Mouse (Mus musculus) gonadal fat pad, adult 2 months (tissue): ENCODE measurements around the gene Csnk1g2. TPM values are rescaled to one million over a fixed set of nuclear protein-coding genes. Genes with fewer than 3 reads are reported as not detected.

Experiments used
- DNase-seq: peaks from one replicate; pipeline ENCODE4 v3.0.0-alpha.2; 2012; ENCODE audit warnings: low read depth
- polyA plus RNA-seq: library from polyadenylated mRNA; depleted of rRNA; stranded (reverse); fragments of >200 nt; gene quantifications from 2 replicates; pipeline ENCODE4 v1.2.3, GENCODE M21; 2012; rRNA removed

Gene Csnk1g2
- polyA plus RNA-seq, 1 experiment: 228 TPM

- DNase-seq: no peak
These were observed 57.6 kb downstream of the Csnk1g2 start for GRCm38 (mm10) chr10:80680260-80680696.

- DNase-seq: no peak
These were observed 59.4 kb downstream of the Csnk1g2 start for GRCm38 (mm10) chr10:80682003-80682402.

GRCm38 (mm10) chr10:80683647-80684046 lies 61.0 kb downstream of the Csnk1g2 start:
- no peak for DNase-seq

- DNase-seq: no peak
These were observed 61.6 kb downstream of the Csnk1g2 start for GRCm38 (mm10) chr10:80684214-80684613.

GRCm38 (mm10) chr10:80684984-80685383 lies 62.3 kb downstream of the Csnk1g2 start:
- no peak for DNase-seq

GRCm38 (mm10) chr10:80686617-80687016 lies 64.0 kb downstream of the Csnk1g2 start:
- DNase-seq: no peak

GRCm38 (mm10) chr10:80687850-80688249 lies 65.2 kb downstream of the Csnk1g2 start:
- no peak for DNase-seq

Other genes starting within 250 kb of the Csnk1g2 start
- 13.3 and 19.1 TPM in 2 replicates for gene Mex3d, start 235.2 kb upstream of the Csnk1g2 start, polyA plus RNA-seq
- gene Mbd3, start 223.3 kb upstream of the Csnk1g2 start, polyA plus RNA-seq: 145 and 160 TPM in 2 replicates
- gene Uqcr11, start 216.0 kb upstream of the Csnk1g2 start, polyA plus RNA-seq: 1,967 and 2,574 TPM in 2 replicates
- 56.8 and 63.8 TPM in 2 replicates for gene Tcf3, start 189.2 kb upstream of the Csnk1g2 start, polyA plus RNA-seq
- not detected in 2 replicates for gene Onecut3, start 128.0 kb upstream of the Csnk1g2 start, polyA plus RNA-seq
- 9.0 and 9.6 TPM in 2 replicates for gene Atp8b3, start 83.7 kb upstream of the Csnk1g2 start, polyA plus RNA-seq
- gene Rexo1, start 61.3 kb upstream of the Csnk1g2 start, polyA plus RNA-seq: 35.3 and 36.9 TPM in 2 replicates
- gene Klf16, start 45.5 kb upstream of the Csnk1g2 start, polyA plus RNA-seq: 20.8 and 30.5 TPM in 2 replicates
- 192 and 205 TPM in 2 replicates for gene Abhd17a, start 32.5 kb upstream of the Csnk1g2 start, polyA plus RNA-seq
- 82.6 and 91.5 TPM in 2 replicates for gene Scamp4, start 20.0 kb upstream of the Csnk1g2 start, polyA plus RNA-seq
- 9.5 and 9.6 TPM in 2 replicates for gene Adat3, start 20.0 kb upstream of the Csnk1g2 start, polyA plus RNA-seq
- gene Gm49322, start 16.8 kb upstream of the Csnk1g2 start, polyA plus RNA-seq: 1.5 and 2.1 TPM in 2 replicates
- 74.5 and 89.2 TPM in 2 replicates for gene Btbd2, start 34.2 kb downstream of the Csnk1g2 start, polyA plus RNA-seq
- gene Mknk2, start 55.3 kb downstream of the Csnk1g2 start, polyA plus RNA-seq: 420 and 516 TPM in 2 replicates
- 34.8 and 45.6 TPM in 2 replicates for gene Mob3a, start 79.1 kb downstream of the Csnk1g2 start, polyA plus RNA-seq
- gene Izumo4, start 79.3 kb downstream of the Csnk1g2 start, polyA plus RNA-seq: 62.8 and 75.4 TPM in 2 replicates
- 149 and 151 TPM in 2 replicates for gene Ap3d1, start 119.4 kb downstream of the Csnk1g2 start, polyA plus RNA-seq
- gene Dot1l, start 132.4 kb downstream of the Csnk1g2 start, polyA plus RNA-seq: 18.7 and 38.6 TPM in 2 replicates
- gene Sf3a2, start 175.4 kb downstream of the Csnk1g2 start, polyA plus RNA-seq: 20.1 and 33.9 TPM in 2 replicates
- gene Plekhj1, start 175.8 kb downstream of the Csnk1g2 start, polyA plus RNA-seq: 44.2 and 56.6 TPM in 2 replicates
- 0.38 and 0.39 TPM in 2 replicates for gene Amh, start 182.4 kb downstream of the Csnk1g2 start, polyA plus RNA-seq
- 0.22 and 0.63 TPM in 2 replicates for gene Jsrp1, start 190.7 kb downstream of the Csnk1g2 start, polyA plus RNA-seq
- 628 and 915 TPM in 2 replicates for gene Oaz1, start 203.8 kb downstream of the Csnk1g2 start, polyA plus RNA-seq
- 0.04 TPM in 1 of 2 replicates, not detected in the other for gene Lingo3, start 221.2 kb downstream of the Csnk1g2 start, polyA plus RNA-seq
- gene Lsm7, start 232.4 kb downstream of the Csnk1g2 start, polyA plus RNA-seq: 80.4 and 114 TPM in 2 replicates
- 67.4 and 71.5 TPM in 2 replicates for gene Sppl2b, start 232.4 kb downstream of the Csnk1g2 start, polyA plus RNA-seq
- gene Tmprss9, start 249.0 kb downstream of the Csnk1g2 start, polyA plus RNA-seq: 0.12 and 0.13 TPM in 2 replicates